Mouse (Mus musculus) lung, adult 18-20 months (tissue): ENCODE results near the gene Usp20.

Experiments
- DNase-seq, 2 experiments: peaks; one replicate each; pipeline ENCODE4 v3.0.0; 2022; ENCODE audit warnings: mixed read lengths in 2 of 2

Gene Usp20

GRCm38 (mm10) chr2:30981790-30982513 is at the start of gene Usp20, which contains the start of gene BC005624:
TSS of gene Usp20 (plus strand) at chr2:30982279.
TSS of gene BC005624 (minus strand) at chr2:30982201.
- peak; percentile 100 for DNase-seq

GRCm38 (mm10) chr2:30933032-30933431 is 49.0 kb upstream of the Usp20 start:
- DNase-seq = no peak

DNA sequence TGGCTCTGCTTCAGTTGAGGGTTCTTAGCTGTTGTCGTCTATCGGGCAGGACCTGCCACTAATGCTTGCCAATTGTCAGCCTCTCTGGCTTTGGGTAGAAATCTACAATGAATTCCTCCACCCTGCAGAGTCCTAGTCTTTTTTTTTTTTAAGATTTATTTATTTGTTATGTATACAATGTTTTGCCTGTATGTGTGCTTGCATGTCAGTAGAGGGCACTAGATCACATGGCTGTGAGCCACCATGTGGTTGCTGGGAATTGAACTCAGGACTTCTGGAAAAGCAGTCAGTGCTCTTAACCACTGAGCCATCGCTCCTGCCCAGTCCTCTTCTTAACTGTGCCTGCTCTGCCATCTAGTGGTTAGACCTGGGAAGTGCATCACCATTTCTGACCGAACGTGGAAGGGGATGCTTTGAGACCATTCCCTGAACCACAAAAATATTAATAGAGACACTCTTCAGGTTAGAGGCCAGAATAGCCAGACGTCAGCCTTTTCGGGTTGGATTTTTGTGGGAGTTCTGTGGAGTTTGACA is 48.1 kb upstream of the Usp20 start:
- peak; percentile 73 to 77 for DNase-seq

DNA sequence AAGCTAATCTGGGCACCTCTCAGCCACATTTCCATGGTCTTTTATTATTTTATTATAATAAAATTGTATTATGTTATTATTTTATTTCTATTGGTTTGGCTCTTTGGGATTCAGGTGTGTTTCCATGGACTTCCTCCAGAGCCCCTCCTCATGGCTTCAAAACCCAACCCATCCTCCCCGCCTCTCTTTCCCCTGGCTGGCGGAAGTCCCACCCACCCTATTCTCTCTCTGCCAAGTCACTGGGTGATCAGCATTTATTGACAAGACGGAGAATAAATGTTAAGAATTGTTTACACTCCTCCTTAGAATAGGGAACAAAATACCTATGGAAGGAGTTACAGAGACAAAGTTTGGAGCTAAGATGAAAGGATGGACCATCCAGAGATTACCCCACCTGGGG is 45.3 kb upstream of the Usp20 start:
- no peak for DNase-seq

- DNase-seq = peak in 1 of 2 experiments; percentile 21
Observed at GRCm38 (mm10) chr2:30937731-30938130, 44.3 kb upstream of the Usp20 start.

DNA sequence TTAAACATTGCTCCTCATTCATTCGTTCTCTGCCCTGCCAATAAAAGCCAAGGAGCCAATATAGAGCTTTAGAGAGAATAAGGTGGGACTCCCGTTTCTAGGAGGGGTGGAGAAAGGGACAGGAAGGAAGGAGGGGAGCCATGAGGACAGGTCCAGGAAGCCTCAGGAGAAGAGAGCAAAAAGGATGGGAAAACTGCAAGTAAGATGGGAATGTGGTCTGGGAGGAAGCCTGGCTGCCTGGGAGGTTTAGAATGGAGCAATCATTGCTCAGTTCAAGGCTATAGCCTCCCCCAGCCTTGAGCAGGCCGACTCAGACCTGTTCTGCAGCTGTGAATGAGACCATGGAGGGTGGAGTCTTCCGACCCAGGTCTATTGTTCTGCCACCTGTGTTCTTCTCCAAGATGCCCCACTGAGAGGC is 43.5 kb upstream of the Usp20 start:
- no peak for DNase-seq

- DNase-seq = no peak
Observed at GRCm38 (mm10) chr2:30941586-30941985, 40.5 kb upstream of the Usp20 start.

- peak in 1 of 2 experiments; percentile 41 for DNase-seq
Observed at GRCm38 (mm10) chr2:30942116-30942515, 40.0 kb upstream of the Usp20 start.

- peak; percentile 73 to 79 for DNase-seq
Observed at GRCm38 (mm10) chr2:30942603-30943011, 39.5 kb upstream of the Usp20 start.

GRCm38 (mm10) chr2:30952457-30952823 is 29.6 kb upstream of the Usp20 start:
- no peak for DNase-seq

DNA sequence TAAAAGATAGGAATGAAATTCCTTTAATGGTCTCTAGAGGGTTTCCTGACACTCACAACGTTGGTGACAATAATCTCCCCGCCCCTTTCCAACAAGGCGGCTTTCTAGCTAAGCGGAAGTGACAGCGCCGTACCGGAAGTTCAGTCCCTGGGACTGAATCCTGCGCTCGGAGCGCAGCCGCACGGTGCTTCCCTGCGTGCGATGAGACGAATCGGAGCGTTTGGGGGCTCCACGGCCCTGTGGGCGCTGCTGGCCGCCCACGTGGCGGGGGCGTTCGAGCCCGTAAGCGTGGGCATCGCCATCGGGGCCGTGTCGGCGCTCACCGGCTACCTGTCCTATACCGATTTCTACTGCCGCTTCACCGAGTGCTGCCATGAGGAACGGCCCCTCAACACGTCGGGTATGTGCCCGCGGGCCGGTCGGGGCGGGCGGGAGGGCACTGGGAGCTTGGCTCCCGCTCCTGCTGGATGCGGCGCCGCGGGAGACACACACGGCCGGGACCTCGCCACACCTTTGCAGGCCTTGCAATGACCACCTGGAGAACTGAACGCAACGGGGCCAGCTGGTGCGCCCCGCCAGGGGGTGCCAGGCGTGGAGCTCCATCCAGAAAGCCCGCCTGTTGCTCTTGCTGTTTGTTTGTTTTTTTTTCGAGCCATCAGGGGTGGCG is 29.1 kb upstream of the Usp20 start, which contains the start of gene Tor1b:
TSS of gene Tor1b (plus strand) at position 136 of the 667 bp plus-strand sequence.
- peak; percentile 88 to 91 for DNase-seq

GRCm38 (mm10) chr2:30954797-30955196 is 27.3 kb upstream of the Usp20 start:
- DNase-seq = no peak

- no peak for DNase-seq
Observed at GRCm38 (mm10) chr2:30957511-30957910, 24.6 kb upstream of the Usp20 start.

GRCm38 (mm10) chr2:30958726-30959125 is 23.4 kb upstream of the Usp20 start:
- DNase-seq = no peak

DNA sequence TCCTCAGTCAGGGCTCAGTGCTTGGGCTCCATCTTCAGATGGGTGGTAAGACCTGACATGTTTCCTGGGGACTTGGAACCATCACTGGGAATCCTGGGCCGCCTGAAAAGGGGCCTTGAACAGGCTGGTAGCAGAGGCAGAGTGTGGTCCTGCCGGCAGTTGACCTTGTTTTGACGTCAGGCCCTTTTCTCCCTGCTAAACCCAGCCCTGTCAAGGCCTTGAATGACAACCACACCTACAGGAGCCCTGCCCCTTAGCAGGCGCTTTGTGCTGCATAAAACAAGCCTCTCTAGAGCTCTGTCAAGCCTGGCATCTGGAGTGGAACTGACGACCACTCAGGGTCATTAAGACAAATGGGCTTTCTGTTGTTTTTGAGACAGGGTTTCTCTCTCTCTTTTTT is 22.2 kb upstream of the Usp20 start:
- DNase-seq = no peak

- no peak for DNase-seq
Observed at GRCm38 (mm10) chr2:30962570-30963254, 19.4 kb upstream of the Usp20 start.

GRCm38 (mm10) chr2:30965627-30966026 is 16.5 kb upstream of the Usp20 start:
- DNase-seq = no peak

DNA sequence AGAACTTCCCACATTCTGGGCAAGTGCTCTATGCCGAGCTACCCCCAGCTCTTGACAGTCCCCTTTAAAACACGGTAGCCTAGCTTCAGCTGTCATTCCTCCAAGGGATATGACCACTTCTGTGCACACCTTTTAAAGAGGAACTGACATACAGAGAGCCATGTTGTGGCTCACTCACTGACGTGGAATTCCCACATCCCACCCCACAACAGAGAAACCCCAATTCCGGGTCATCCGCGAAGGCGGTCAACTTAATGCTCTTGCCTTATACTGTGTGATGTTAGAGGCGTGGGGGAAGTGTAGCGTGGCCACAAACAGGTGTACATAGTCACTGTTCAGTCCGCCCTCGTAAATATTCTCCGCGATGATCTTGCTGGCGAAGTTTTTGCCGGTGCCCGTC is 15.3 kb upstream of the Usp20 start:
- no peak for DNase-seq

DNA sequence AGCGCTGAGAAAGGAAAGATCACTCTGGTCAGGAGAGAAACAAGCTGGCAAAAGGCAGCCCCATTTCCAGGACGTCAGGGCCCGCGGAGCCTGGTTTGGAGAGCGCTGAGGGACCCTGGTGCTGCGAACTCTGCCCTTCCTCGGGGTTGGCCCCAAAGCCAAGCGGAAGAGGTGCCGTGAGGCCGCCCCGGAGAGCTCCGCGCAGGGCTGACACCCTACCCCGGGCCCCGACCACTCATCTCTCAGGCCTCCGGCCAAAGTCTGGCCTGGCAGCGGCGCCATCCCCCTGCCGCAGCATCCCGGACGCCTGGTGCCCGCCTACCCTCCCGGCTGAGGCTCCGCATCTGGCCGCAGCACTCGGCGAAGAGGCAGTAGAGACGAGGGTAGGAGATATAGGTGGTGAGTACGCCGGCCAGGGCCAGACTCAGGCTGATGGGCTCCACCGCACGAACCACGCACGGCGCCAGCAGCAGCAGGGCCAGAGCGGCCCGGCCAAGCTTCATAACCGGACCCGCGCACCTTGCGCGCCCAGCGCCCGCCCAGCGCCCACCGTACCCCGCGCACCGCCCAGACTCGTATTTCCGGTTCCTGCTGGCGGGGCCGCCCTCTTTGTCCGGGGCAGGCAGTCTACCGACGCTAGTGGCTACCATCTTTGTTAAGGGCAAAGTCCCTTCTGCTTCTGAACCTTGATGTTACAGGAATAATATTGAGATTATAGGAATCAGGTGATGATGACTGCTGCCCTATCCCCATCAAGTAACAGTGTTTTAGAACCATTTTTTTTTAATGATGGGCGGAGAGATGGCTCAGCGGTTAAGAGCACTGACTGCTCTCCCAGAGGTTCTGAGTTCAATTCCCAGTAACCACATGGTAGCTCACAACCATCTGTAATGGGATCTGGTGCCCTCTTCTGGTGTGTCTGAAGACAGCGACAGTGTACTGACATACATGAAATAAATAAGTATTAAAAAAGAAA is 14.4 kb upstream of the Usp20 start, which contains the start of gene Tor1a:
TSS of gene Tor1a (minus strand) at position 582 of the 976 bp plus-strand sequence.
- DNase-seq = peak; percentile 89 to 91

DNA sequence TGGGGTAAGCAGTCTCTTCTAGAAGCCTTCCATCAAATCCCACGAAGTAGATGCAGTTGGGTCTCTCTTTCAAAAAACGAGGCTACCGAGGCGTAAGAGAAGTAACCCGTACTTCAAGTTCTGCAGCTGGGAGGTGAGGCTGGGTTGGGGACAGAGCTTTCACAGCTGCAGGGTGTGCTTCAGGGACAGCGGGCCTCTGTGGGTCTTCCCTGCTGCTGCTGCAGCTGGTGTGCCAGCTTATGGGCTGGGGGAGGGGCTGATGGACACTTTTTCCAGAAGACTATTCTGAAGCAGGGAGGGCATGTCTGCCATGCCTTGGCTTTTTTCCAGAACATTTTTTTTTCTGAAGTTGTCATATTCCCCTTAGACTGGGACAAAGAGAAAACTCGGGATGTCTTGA is 945 bp downstream of the Usp20 start:
- no peak for DNase-seq

GRCm38 (mm10) chr2:30985111-30986020 is 3.3 kb downstream of the Usp20 start:
- DNase-seq = peak; percentile 86 to 90
